Comparison of ENCODE assay signal across 29 mouse cellular contexts in genomic region chr17:50410296-50410695, GRCm38 (mm10).
"Had no signal": no experiment of that assay in that cellular context is flagged by ENCODE, and none has a peak within 500 bp of the region (broad histone marks: within the 10 kb centered on the region; RNA-seq: fewer than 3 reads in every experiment).

No protein-coding gene starts in this region.

- H3K27ac ChIP-seq: limb, embryonic 10.5 days; limb, embryonic 12.5 days; limb, embryonic 13.5 days; limb, embryonic 15.5 days; liver, embryonic 12.5 days; liver, embryonic 13.5 days; liver, embryonic 14.5 days; liver, embryonic 15.5 days; lung, embryonic 15.5 days; midbrain, embryonic 10.5 days; midbrain, embryonic 12.5 days; midbrain, embryonic 13.5 days; midbrain, embryonic 15.5 days; neural tube, embryonic 12.5 days; neural tube, embryonic 13.5 days had no signal

- H3K36me3 ChIP-seq: limb, embryonic 10.5 days; limb, embryonic 12.5 days; limb, embryonic 13.5 days; limb, embryonic 15.5 days; liver, embryonic 12.5 days; liver, embryonic 13.5 days; liver, embryonic 15.5 days; lung, embryonic 15.5 days; midbrain, embryonic 10.5 days; midbrain, embryonic 12.5 days; midbrain, embryonic 13.5 days; midbrain, embryonic 15.5 days; neural tube, embryonic 12.5 days; neural tube, embryonic 13.5 days had no signal

- H3K4me1 ChIP-seq: liver, embryonic 12.5 days; liver, embryonic 13.5 days; liver, embryonic 15.5 days; lung, embryonic 15.5 days; megakaryocyte, embryonic 14.5 days; midbrain, embryonic 13.5 days; midbrain, embryonic 15.5 days; neural tube, embryonic 12.5 days; neural tube, embryonic 13.5 days had no signal

- H3K9ac ChIP-seq: limb, embryonic 12.5 days; limb, embryonic 13.5 days; limb, embryonic 15.5 days; liver, embryonic 12.5 days; liver, embryonic 13.5 days; liver, embryonic 14.5 days; liver, embryonic 15.5 days; liver, postnatal 0 days; lung, embryonic 14.5 days; lung, embryonic 15.5 days; midbrain, embryonic 12.5 days; midbrain, embryonic 13.5 days; midbrain, embryonic 15.5 days; neural tube, embryonic 12.5 days; neural tube, embryonic 13.5 days had no signal

- H3K4me3 ChIP-seq: limb, embryonic 10.5 days; limb, embryonic 12.5 days; limb, embryonic 13.5 days; limb, embryonic 15.5 days; liver, embryonic 12.5 days; liver, embryonic 13.5 days; liver, embryonic 15.5 days; lung, embryonic 15.5 days; megakaryocyte, embryonic 14.5 days; midbrain, embryonic 10.5 days; midbrain, embryonic 12.5 days; midbrain, embryonic 13.5 days; midbrain, embryonic 15.5 days; myocyte; neural tube, embryonic 12.5 days; neural tube, embryonic 13.5 days had no signal

- ATAC-seq: liver, embryonic 12.5 days; liver, postnatal 0 days; lung, postnatal 0 days; midbrain, embryonic 13.5 days; midbrain, embryonic 15.5 days; midbrain, embryonic 16.5 days had no signal

- DNase-seq: left cerebral cortex, postnatal 4 days; liver; liver, embryonic 13.5 days; liver, postnatal 0 days; lung, adult 18-20 months; lung, adult 2 months; lung, embryonic 14.5 days; lung, postnatal 10 days; lung, postnatal 14 days; lung, postnatal 4 days; midbrain, embryonic 14.5 days had no signal

- H3K27me3 ChIP-seq: limb, embryonic 15.5 days; liver, embryonic 12.5 days; liver, embryonic 13.5 days; liver, embryonic 15.5 days; lung, embryonic 15.5 days; midbrain, embryonic 12.5 days; midbrain, embryonic 13.5 days; midbrain, embryonic 15.5 days; neural tube, embryonic 12.5 days; neural tube, embryonic 13.5 days had no signal
